Mouse (Mus musculus): ENCODE measurements at regions not wholly inside any gene's neighbourhood (a gene's known extent, or its start where the extent isn't known, plus 50 kb on each side); places are given as distances from the start of the nearest gene placed in this dataset.
A peak's percentile ranks its signal among the peaks of the same experiment; 100 is the strongest.

- ATAC-seq (ENCODE audit: extremely low read depth, insufficient number of reproducible peaks, low FRiP score, poor library complexity, severe bottlenecking): peak; percentile 63; the same call in 1 of the 2 replicates
These were observed 348.4 kb upstream of the Hs3st5 start for GRCm38 (mm10) chr10:36158061-36158691.

Measured in neutrophil, adult 5-6 weeks (primary cell).